Mouse (Mus musculus): ENCODE measurements around the gene Vwa8. TPM values are rescaled to one million over a fixed set of nuclear protein-coding genes. Genes with fewer than 3 reads are reported as not detected.

The Vwa8 gene
- polyA plus RNA-seq, 1 experiment from 2014 or later, result 22.7 TPM

DNA sequence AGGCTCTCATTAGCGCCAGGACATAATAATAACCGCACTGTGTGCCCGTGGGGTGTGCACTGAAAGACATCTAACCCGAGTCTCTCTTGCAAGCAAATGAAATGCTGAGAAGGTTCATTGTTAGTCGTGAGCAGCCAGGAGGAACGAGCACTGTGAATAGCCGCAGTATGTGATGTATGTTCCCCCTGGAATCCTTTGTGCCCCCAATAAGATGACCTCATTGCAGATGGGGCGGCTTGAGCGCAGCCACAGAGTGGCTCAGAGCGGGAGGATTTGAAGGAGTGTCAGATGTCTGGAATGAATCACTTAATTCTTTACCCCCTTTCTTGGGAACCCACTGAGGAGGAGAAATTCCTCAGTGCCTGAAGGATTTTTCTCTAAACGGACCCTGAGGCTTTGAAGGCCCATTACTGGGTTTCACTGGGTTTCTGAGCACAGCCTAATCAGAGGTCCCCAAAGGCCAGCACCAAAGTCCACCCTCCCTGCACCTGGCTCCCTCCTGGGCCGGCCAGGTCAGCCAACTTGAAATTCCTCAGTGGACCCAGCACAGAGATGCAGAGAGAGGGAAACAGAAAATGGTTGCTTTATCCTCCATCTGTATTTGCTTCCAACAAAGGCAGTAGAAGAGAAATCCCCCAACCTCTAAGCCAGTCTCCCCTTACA lies 354.8 kb downstream of the Vwa8 start:
- Histone ChIP-seq H3K36me3 (no peaks in the 10 kb centered on the region), H3K27me3 (replicated peaks) (0 out of 2 replicates have a peak, but pooled peaks cover 4% of the 10 kb centered on the region), H3K9ac (no peak overlapping the region), H3K4me2 (no peak overlapping the region), H3K9me3 (replicated peaks) (no peaks in the 10 kb centered on the region), H3K4me1 (replicated peaks) (peaks cover 12% of the 10 kb centered on the region), H3K27ac (ENCODE audit: poor library complexity, severe bottlenecking) (no peak overlapping the region), H3K4me3 (no peak overlapping the region)
- no peak for ATAC-seq (ENCODE audit: insufficient number of reproducible peaks, low FRiP score)
- WGBS, result 49% methylated on average over 12 of the region's 12 CpGs

DNA sequence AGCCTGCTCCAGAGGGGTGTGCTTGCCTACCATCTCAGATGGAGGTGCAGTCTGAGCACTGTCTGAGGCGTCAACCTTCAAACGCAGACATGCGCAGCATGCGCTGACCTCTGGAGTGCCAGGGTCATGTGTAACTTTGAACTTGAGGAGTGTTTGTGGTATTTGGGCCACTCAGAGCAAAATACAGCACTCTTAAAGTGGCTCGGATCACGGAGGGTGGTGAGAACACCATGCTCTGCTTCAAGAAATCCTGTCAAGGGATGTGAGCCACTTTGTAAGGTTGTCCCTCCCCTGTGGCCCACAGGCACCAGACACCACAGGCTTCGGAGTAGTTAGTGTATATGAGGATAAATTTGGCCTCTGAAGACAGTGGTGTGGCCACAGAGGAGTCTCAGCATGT lies 356.0 kb downstream of the Vwa8 start:
- Histone ChIP-seq H3K4me1 (replicated peaks) (peaks cover 12% of the 10 kb centered on the region), H3K9ac (no peak overlapping the region), H3K27me3 (replicated peaks) (0 out of 2 replicates have a peak, but pooled peaks cover 4% of the 10 kb centered on the region), H3K27ac (ENCODE audit: poor library complexity, severe bottlenecking) (no peak overlapping the region), H3K4me3 (no peak overlapping the region), H3K9me3 (replicated peaks) (no peaks in the 10 kb centered on the region), H3K36me3 (no peaks in the 10 kb centered on the region), H3K4me2 (no peak overlapping the region)
- WGBS, result 86% methylated on average over 7 of the region's 7 CpGs
- no peak for ATAC-seq (ENCODE audit: insufficient number of reproducible peaks, low FRiP score)

DNA sequence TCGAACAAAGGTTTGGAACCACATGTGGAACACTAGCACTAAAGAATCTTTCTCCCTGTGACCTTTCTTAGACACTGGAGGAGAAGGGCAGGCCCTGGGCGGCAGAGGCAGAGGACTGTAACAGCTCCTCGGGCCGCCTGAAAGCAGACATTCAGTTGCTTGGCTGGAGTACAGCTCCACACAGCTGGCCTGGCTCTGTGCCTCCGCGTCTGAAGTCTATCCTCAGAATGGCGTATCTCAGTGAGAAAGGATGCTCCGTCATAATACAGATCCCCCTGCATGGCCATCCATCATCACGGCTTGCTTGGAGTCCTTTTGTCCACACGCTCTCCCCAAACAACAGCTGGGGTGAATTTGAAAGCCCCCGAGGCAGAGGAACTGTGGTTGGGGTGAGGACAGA lies 357.4 kb downstream of the Vwa8 start:
- no peak overlapping the region for H3K4me3 ChIP-seq
- H3K4me2 ChIP-seq, result no peak overlapping the region
- 60% methylated on average over 11 of the region's 11 CpGs for WGBS
- no peak for ATAC-seq (ENCODE audit: insufficient number of reproducible peaks, low FRiP score)
- no peaks in the 10 kb centered on the region for H3K9me3 ChIP-seq (replicated peaks)
- H3K36me3 ChIP-seq, result no peaks in the 10 kb centered on the region
- 0 out of 2 replicates have a peak, but pooled peaks cover 4% of the 10 kb centered on the region for H3K27me3 ChIP-seq (replicated peaks)
- peaks cover 12% of the 10 kb centered on the region for H3K4me1 ChIP-seq (replicated peaks)
- H3K27ac ChIP-seq (ENCODE audit: poor library complexity, severe bottlenecking), result no peak overlapping the region
- H3K9ac ChIP-seq, result no peak overlapping the region

DNA sequence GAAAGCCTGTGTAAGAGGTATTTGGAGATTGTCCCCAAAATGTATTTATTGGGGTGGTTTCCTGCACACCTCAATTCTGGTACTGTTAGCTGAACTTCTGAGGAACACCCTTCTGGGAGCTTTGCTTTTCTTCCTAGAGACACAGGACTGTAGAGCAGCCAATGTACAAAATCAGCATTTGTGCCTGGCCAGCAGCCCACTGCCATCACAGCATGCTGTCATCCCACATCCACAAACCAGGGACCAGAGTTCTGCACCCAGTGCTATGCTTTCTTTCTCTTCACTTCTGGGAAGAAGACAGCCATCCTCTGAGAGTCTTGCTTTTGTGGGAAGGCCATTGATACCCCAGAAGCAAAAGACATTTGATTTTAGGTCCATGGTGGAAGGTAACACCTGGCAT lies 359.6 kb downstream of the Vwa8 start:
- H3K9ac ChIP-seq, result no peak overlapping the region
- H3K27ac ChIP-seq (ENCODE audit: poor library complexity, severe bottlenecking), result no peak overlapping the region
- H3K27me3 ChIP-seq (replicated peaks), result 0 out of 2 replicates have a peak, but pooled peaks cover 4% of the 10 kb centered on the region
- H3K4me2 ChIP-seq, result no peak overlapping the region
- no peak for ATAC-seq (ENCODE audit: insufficient number of reproducible peaks, low FRiP score)
- no peaks in the 10 kb centered on the region for H3K9me3 ChIP-seq (replicated peaks)
- H3K36me3 ChIP-seq, result no peaks in the 10 kb centered on the region
- no peak overlapping the region for H3K4me3 ChIP-seq
- peaks cover 9% of the 10 kb centered on the region for H3K4me1 ChIP-seq (replicated peaks)

DNA sequence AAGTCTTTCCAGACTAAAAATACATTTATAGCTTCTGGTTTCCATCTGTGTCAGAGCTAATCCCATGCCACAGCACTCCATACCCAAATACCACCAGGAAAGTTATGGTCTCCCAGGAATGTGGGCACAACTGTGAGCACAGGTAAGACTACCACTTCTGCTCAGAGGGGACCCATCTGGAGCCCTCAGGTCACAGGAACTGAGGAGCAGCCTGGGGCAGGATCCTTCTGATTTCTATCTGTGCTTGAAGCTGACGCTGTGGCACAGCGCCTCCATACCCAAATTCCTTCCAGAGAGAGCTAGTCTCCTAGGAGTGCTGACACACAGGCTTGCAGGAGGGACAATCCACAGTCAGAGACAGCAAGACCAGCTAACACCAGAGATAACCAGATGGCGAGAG lies 361.0 kb downstream of the Vwa8 start:
- ATAC-seq (ENCODE audit: insufficient number of reproducible peaks, low FRiP score), result no peak
- H3K9me3 ChIP-seq (replicated peaks), result no peaks in the 10 kb centered on the region
- H3K4me2 ChIP-seq, result no peak overlapping the region
- no peak overlapping the region for H3K9ac ChIP-seq
- H3K4me3 ChIP-seq, result no peak overlapping the region
- WGBS, result 63% methylated on average over 3 of the region's 3 CpGs
- 0 out of 2 replicates have a peak, but pooled peaks cover under 1% of the 10 kb centered on the region for H3K27me3 ChIP-seq (replicated peaks)
- H3K4me1 ChIP-seq (replicated peaks), result peaks cover 8% of the 10 kb centered on the region
- no peak overlapping the region for H3K27ac ChIP-seq (ENCODE audit: poor library complexity, severe bottlenecking)
- no peaks in the 10 kb centered on the region for H3K36me3 ChIP-seq

DNA sequence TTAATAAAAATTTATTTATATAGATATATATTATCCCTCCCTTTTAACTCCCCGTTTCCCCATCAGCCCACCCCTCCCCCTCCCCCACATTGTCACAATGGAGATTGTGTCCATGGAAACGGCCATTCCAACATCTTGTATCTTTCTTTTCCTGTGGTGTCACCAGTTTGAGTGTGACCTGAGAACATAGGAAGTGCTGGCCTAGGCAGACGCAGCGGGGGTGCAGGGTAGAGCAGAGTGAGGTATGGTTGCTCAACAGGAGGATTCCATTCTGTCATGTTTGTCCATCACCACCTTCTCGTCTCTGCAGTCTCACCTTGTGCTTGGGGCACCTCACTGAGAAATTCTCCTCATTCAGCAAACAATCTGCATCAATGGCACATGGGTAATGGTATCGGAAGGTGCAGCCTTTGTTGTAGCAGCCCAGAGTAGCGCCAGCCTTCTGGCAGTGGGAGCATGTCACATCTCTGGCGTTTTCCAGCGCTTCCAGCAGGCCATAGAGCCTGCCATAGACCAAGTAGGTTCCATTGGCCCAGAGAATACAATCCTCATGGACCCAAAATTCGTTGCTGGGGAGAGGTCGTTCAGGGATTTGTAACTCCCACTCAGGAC lies 363.6 kb downstream of the Vwa8 start:
- H3K9me3 ChIP-seq (replicated peaks), result no peaks in the 10 kb centered on the region
- H3K4me3 ChIP-seq, result no peak overlapping the region
- no peak overlapping the region for H3K27ac ChIP-seq (ENCODE audit: poor library complexity, severe bottlenecking)
- no peaks in the 10 kb centered on the region for H3K36me3 ChIP-seq
- H3K4me1 ChIP-seq (replicated peaks), result peaks cover 11% of the 10 kb centered on the region
- no peaks in the 10 kb centered on the region for H3K27me3 ChIP-seq (replicated peaks)
- no peak overlapping the region for H3K9ac ChIP-seq
- ATAC-seq (ENCODE audit: insufficient number of reproducible peaks, low FRiP score), result no peak
- WGBS, result 61% methylated on average over 11 of the region's 11 CpGs
- H3K4me2 ChIP-seq, result no peak overlapping the region

DNA sequence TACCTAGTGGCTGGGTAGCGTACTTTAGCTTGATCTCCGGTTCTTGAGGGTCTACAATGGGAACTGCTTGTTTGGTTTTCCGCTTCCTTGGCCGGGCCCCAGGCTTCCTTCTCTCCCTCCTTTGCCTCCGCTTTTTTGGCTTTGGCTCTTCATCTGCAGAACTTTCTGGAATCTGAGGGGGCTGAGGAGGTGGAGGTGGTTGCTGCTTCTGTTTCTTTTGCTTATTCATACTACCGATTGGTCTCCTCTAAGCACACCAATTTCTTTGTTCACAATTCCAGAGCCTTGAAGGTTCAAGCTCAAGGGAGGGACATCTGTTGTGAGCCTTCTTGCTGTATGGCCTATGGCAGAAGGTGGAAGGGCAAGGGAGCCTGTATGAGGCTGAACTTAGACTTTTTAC lies 365.3 kb downstream of the Vwa8 start:
- Histone ChIP-seq H3K9me3 (replicated peaks) (no peaks in the 10 kb centered on the region), H3K4me3 (no peak overlapping the region), H3K4me2 (no peak overlapping the region), H3K4me1 (replicated peaks) (peaks cover 11% of the 10 kb centered on the region), H3K36me3 (no peaks in the 10 kb centered on the region), H3K9ac (no peak overlapping the region), H3K27ac (ENCODE audit: poor library complexity, severe bottlenecking) (no peak overlapping the region), H3K27me3 (replicated peaks) (peaks cover 4% of the 10 kb centered on the region; the same call in 1 of the 2 replicates)
- ATAC-seq (ENCODE audit: insufficient number of reproducible peaks, low FRiP score), result no peak
- 85% methylated on average over 6 of the region's 6 CpGs for WGBS

DNA sequence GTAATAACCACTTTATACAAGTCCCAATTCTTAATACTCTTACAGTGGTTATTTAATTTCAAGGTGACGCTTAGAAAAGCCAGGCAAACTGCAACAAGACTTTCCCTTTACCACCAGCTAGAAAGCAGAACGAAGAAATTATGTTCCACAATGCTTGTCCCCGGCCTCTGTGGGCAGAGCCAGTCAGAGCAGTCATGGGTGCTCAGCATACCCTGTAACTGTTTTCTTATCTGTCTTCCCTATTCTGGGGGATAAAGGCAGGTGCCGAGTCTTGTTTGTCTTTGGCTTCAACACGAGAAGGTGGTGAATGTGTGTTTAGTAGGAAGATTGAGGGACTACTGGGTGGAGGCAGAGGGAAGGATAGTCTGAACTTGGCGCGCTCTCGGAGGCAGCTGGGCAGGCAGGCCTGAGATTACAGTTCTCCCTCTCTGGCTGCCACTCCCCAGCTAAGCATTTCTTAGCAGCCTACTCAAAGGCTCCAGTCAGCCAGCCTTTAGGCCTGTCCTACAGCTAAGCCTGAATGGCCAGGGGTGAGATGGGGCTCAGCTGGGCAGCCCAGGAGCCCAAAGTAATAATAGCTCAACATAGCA lies 365.9 kb downstream of the Vwa8 start:
- 61% methylated on average over 8 of the region's 8 CpGs for WGBS
- H3K36me3 ChIP-seq, result no peaks in the 10 kb centered on the region
- ATAC-seq (ENCODE audit: insufficient number of reproducible peaks, low FRiP score), result no peak

DNA sequence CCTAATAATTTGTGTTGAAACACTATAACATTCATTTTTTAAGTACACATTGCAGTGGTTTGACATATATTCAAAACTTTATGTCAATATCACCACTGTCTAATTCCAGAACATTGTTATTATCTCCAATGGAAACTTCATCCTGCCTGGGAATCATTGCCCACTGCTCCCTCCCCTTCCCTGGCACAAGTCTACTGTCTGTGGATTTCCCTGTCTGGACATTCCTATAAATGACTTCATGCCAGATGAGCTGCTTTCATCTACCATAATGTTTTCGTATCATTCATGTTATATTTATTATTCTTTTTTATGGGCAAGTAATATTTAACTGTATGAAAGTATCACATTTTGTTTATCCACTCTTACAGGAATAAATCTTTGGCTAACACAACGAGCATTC lies 367.5 kb downstream of the Vwa8 start:
- Histone ChIP-seq H3K4me1 (replicated peaks) (peaks cover 11% of the 10 kb centered on the region), H3K27ac (ENCODE audit: poor library complexity, severe bottlenecking) (no peak overlapping the region), H3K9ac (no peak overlapping the region), H3K36me3 (no peaks in the 10 kb centered on the region), H3K9me3 (replicated peaks) (no peaks in the 10 kb centered on the region), H3K4me3 (no peak overlapping the region), H3K27me3 (replicated peaks) (peaks cover 4% of the 10 kb centered on the region; the same call in 1 of the 2 replicates), H3K4me2 (no peak overlapping the region)
- ATAC-seq (ENCODE audit: insufficient number of reproducible peaks, low FRiP score), result no peak
- 78% methylated on average over 2 of the region's 2 CpGs for WGBS

More for the DNA sequence above, 365.9 kb downstream of the Vwa8 start:
- no peak overlapping the region for H3K9ac ChIP-seq
- no peak overlapping the region for H3K4me3 ChIP-seq
- H3K9me3 ChIP-seq (replicated peaks), result no peaks in the 10 kb centered on the region
- peaks cover 4% of the 10 kb centered on the region; the same call in 1 of the 2 replicates for H3K27me3 ChIP-seq (replicated peaks)
- peaks cover 11% of the 10 kb centered on the region for H3K4me1 ChIP-seq (replicated peaks)
- no peak overlapping the region for H3K27ac ChIP-seq (ENCODE audit: poor library complexity, severe bottlenecking)
- no peak overlapping the region for H3K4me2 ChIP-seq

DNA sequence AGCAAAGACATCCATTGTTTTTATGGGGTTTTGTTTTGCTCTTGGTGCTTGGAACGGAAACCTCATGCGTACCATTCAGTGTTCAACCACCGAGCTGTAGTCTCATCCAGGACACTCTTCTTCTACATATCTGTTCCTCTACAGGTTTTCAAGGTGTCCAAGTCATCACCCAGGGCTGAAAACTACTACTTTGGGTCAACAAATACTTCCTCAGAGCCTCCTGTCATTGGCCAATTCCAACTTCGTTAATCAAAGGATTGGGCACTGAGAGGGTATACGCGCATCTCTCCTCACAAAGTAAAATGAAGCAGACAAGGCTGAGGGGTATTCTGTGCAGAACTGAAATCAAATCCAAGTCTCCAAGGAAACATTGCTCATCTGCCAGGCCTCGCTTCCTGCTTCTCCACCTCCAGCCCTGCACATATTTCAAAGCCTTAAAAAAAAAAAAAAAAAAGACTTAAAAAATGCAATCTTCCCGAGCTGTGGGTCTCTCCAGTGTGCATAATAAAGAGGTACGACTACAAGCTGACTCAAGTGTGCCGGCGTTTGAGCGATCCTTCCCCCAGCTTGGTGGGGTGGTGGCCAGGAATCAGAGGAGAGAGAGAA lies 374.7 kb downstream of the Vwa8 start:
- Histone ChIP-seq H3K4me1 (replicated peaks) (peaks cover 31% of the 10 kb centered on the region), H3K36me3 (no peaks in the 10 kb centered on the region), H3K9me3 (replicated peaks) (no peaks in the 10 kb centered on the region), H3K9ac (no peak overlapping the region), H3K27me3 (replicated peaks) (peaks cover 28% of the 10 kb centered on the region), H3K4me3 (no peak overlapping the region), H3K4me2 (no peak overlapping the region), H3K27ac (ENCODE audit: poor library complexity, severe bottlenecking) (no peak overlapping the region)
- ATAC-seq (ENCODE audit: insufficient number of reproducible peaks, low FRiP score), result no peak
- WGBS, result 88% methylated on average over 12 of the region's 12 CpGs

DNA sequence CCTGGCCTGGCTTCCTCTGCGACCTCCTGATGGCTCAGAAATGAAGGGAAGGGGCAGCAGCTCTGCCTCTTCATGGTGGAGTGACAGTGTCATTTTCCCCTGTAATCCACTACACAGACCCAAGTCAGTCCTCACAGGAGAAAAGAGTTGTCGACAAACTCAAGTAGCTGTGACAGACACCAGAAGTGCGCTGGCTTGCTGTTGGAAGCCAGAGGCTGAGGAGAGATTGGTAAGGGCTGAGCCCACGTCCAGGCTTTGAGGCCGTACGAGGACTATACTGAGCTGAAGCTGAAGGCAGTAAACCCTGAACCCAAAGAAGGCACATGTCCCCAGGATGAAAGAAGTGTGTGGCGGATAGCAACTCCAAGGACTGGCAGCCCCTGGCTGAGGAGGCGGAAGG lies 376.6 kb downstream of the Vwa8 start:
- Histone ChIP-seq H3K27ac (ENCODE audit: poor library complexity, severe bottlenecking) (0 out of 2 replicates have a peak overlapping the region, but pooled peaks have one; percentile 14), H3K4me2 (peak overlapping the region; percentile 12; the same call in 1 of the 2 replicates), H3K4me3 (no peak overlapping the region), H3K27me3 (replicated peaks) (peaks cover 39% of the 10 kb centered on the region), H3K9ac (no peak overlapping the region), H3K4me1 (replicated peaks) (peaks cover 31% of the 10 kb centered on the region), H3K36me3 (no peaks in the 10 kb centered on the region), H3K9me3 (replicated peaks) (no peaks in the 10 kb centered on the region)
- ATAC-seq (ENCODE audit: insufficient number of reproducible peaks, low FRiP score), result peak; percentile 76
- WGBS, result 26% methylated on average over 8 of the region's 8 CpGs

Data from heart, embryonic 12.5 days (tissue).